Mouse (Mus musculus) liver, adult 2 months (tissue): Measurements from ENCODE around the gene Kdm1a.

Source experiments
- CTCF ChIP-seq: fragments of 200-500 bp; IDR thresholded peaks from 2 replicates; pipeline ENCODE4 v1.5.1; 2011; ENCODE audit warnings: low read depth, low read length, control low read depth
- POLR2A ChIP-seq: fragments of 200-500 bp; IDR thresholded peaks from 2 replicates; pipeline ENCODE4 v1.6.1; 2011; ENCODE audit warnings: low read length, control low read depth; ENCODE audit not compliant: insufficient read depth; ENCODE audit errors: extremely low read depth

- TF ChIP-seq POLR2A (no peak), CTCF (no peak)
Measured at GRCm38 (mm10) chr4:136610387-136610856, 7.9 kb upstream of the Kdm1a start, which contains the start of gene Tex46.
